ENCODE assay signal across 26 mouse cellular contexts in the genomic region with DNA sequence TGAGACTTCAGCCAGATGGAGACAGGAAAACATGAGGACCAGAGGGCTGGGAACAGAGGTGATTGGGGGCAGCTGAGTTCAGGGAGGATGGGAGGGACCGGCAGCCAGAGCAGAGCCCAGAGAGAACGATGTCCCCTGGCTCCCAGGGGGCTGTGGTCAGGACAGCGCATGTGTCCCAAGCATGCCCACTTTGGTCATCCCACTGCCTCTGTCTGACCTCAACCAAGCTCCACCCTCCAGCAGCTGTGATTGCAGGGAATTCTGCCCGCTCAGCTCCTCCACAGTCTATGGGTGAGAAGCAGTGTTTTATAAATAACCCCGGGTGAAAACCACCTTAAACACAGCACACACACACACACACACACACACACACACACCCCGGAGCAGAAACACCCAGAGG.
"Had no signal": no experiment of that assay in that cellular context is flagged by ENCODE, and none has a peak within 500 bp of the region (broad histone marks: within the 10 kb centered on the region; RNA-seq: fewer than 3 reads in every experiment).

No protein-coding gene starts in this region.

- H3K9ac ChIP-seq: heart, embryonic 15.5 days; hindbrain, embryonic 12.5 days; hindbrain, embryonic 14.5 days; intestine, embryonic 15.5 days; limb, embryonic 13.5 days; limb, embryonic 15.5 days; liver, embryonic 12.5 days; liver, embryonic 14.5 days had no signal

- H3K9me3 ChIP-seq: heart, embryonic 15.5 days; hindbrain, embryonic 10.5 days; hindbrain, embryonic 12.5 days; intestine, embryonic 15.5 days; limb, embryonic 13.5 days; limb, embryonic 15.5 days; liver, embryonic 12.5 days had no signal

- H3K4me1 ChIP-seq: hindbrain, embryonic 12.5 days; intestine, embryonic 15.5 days; limb, embryonic 13.5 days; liver, embryonic 12.5 days had no signal

- DNase-seq: gastrocnemius, adult 2 months; gastrocnemius, postnatal 10 days; gastrocnemius, postnatal 25 days; heart, adult 18-20 months; heart, postnatal 14 days; heart, postnatal 4 days; kidney, adult 18-20 months; kidney, adult 9 months; kidney, postnatal 10 days; kidney, postnatal 25 days; kidney, postnatal 4 days had no signal

- H3K36me3 ChIP-seq: heart, embryonic 15.5 days; hindbrain, embryonic 10.5 days; hindbrain, embryonic 12.5 days; intestine, embryonic 15.5 days; limb, embryonic 13.5 days; limb, embryonic 15.5 days; liver, embryonic 12.5 days had no signal

- H3K4me2 ChIP-seq: heart, embryonic 11.5 days; heart, embryonic 15.5 days; hindbrain, embryonic 12.5 days; hindbrain, embryonic 14.5 days; intestine, embryonic 15.5 days; limb, embryonic 13.5 days; limb, embryonic 15.5 days; liver, embryonic 12.5 days had no signal

- H3K4me3 ChIP-seq: gastrocnemius, adult 2 months; heart, embryonic 15.5 days; hindbrain, embryonic 10.5 days; hindbrain, embryonic 12.5 days; intestine, embryonic 15.5 days; layer of hippocampus, adult 2 months; left cerebral cortex, adult 2 months; limb, embryonic 13.5 days; limb, embryonic 15.5 days; liver, embryonic 12.5 days had no signal

- H3K27ac ChIP-seq: gastrocnemius, adult 2 months; heart, embryonic 15.5 days; hindbrain, embryonic 10.5 days; hindbrain, embryonic 12.5 days; hindbrain, embryonic 14.5 days; intestine, embryonic 15.5 days; layer of hippocampus, adult 2 months; left cerebral cortex, adult 2 months; limb, embryonic 13.5 days; limb, embryonic 15.5 days; liver, embryonic 12.5 days; liver, embryonic 14.5 days had no signal

- H3K27me3 ChIP-seq: heart, embryonic 15.5 days; intestine, embryonic 15.5 days; limb, embryonic 13.5 days; limb, embryonic 15.5 days had no signal

- ATAC-seq: hindbrain, embryonic 16.5 days; inflammation-experienced regulatory T-cells, adult 6 months; intestine, embryonic 15.5 days; intestine, postnatal 0 days; liver, embryonic 12.5 days had no signal
